Mouse (Mus musculus) kidney, embryonic 14.5 days (tissue): ENCODE measurements around the gene Kiss1. TPM values are rescaled to one million over a fixed set of nuclear protein-coding genes. Genes with fewer than 3 reads are reported as not detected.

Source experiments
- ATAC-seq: fragments of 200-750 bp; cut with Nextera tagmentation; 2 replicates; pipeline ENCODE4 v1.8.0; 2017; ENCODE audit warnings: moderate number of reproducible peaks, mild to moderate bottlenecking, moderate TSS enrichment, moderate library complexity; ENCODE audit not compliant: low FRiP score, low TSS enrichment
- H3K27ac ChIP-seq: fragments of 300-500 bp; sonication (generic); 2 replicates; pipeline ENCODE4 v1.5.1; 2014; ENCODE audit warnings: low read depth, mild to moderate bottlenecking, low read length, moderate library complexity, mixed read lengths
- H3K27me3 ChIP-seq: fragments of 300-500 bp; sonication (generic); 2 replicates; pipeline ENCODE4 v1.6.1; 2014; ENCODE audit warnings: mild to moderate bottlenecking, low read length; ENCODE audit not compliant: control insufficient read depth, insufficient read depth
- H3K36me3 ChIP-seq: fragments of 300-500 bp; sonication (generic); 2 replicates; pipeline ENCODE4 v1.6.1; 2014; ENCODE audit warnings: low read length, mixed read lengths; ENCODE audit not compliant: control insufficient read depth, insufficient read depth
- H3K4me1 ChIP-seq: fragments of 300-500 bp; sonication (generic); 2 replicates; pipeline ENCODE4 v1.6.1; 2014; ENCODE audit warnings: low read length, mixed read lengths; ENCODE audit not compliant: control insufficient read depth, insufficient read depth
- H3K4me2 ChIP-seq: fragments of 300-500 bp; sonication (generic); replicated peaks from 2 replicates; pipeline ENCODE4 v1.6.1; 2014; ENCODE audit warnings: low read depth, mild to moderate bottlenecking, low read length
- H3K4me3 ChIP-seq: fragments of 300-500 bp; sonication (generic); 2 replicates; pipeline ENCODE4 v1.5.1; 2014; ENCODE audit warnings: mild to moderate bottlenecking, low read length
- H3K9ac ChIP-seq: fragments of 300-500 bp; sonication (generic); 2 replicates; pipeline ENCODE4 v1.6.1; 2014; ENCODE audit warnings: low read depth, mild to moderate bottlenecking, low read length, moderate library complexity
- H3K9me3 ChIP-seq: fragments of 300-500 bp; sonication (generic); 2 replicates; pipeline ENCODE4 v1.6.1; 2016; ENCODE audit warnings: low read length; ENCODE audit not compliant: control insufficient read depth
- WGBS: fragments of 180-500 bp; shearing (Covaris S2); extraction: QIAGEN DNeasy Blood & Tissue Kit; methylation state at CpG from one replicate; pipeline ENCODE4 v1.1.7; 2014; 5-methylcytosine and 5-hydroxymethylcytosine counted together
- polyA plus RNA-seq: library from polyadenylated mRNA; unstranded; fragments of >200 nt; fragmentation: Nextera tagmentation; extraction: Ambion mirVana; gene quantifications from 2 replicates; pipeline ENCODE4 v1.2.1, GENCODE M21; 2014

The Kiss1 gene
- polyA plus RNA-seq, 1 experiment from 2014 or later, result not detected

DNA sequence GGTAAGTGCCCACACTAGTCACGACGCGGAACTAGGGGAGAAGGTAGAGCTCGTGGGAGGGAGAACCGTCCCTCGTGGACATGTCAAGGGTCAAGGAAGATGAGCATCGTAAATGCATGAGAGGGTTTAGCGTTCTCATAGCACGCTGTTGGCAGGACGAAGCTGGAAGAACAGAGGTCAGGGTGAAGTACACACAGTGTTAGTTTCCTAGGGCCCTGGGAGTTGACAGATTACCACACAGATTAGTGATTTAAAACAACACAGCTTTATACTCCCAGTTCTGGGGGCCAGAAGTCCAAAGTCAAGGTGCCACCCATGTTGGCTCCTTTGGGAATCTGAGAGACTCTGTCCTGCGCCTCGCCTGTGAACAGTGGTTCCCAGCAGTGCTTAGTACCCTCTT, 33.8 kb upstream of the Kiss1 start:
- no peak overlapping the region for H3K4me3 ChIP-seq
- H3K9ac ChIP-seq, result no peak overlapping the region
- WGBS, result 72% methylated on average over 12 of the region's 12 CpGs
- no peaks in the 10 kb centered on the region for H3K36me3 ChIP-seq
- H3K9me3 ChIP-seq, result no peaks in the 10 kb centered on the region
- H3K4me2 ChIP-seq, result no peak overlapping the region
- H3K27me3 ChIP-seq, result no peaks in the 10 kb centered on the region
- no peaks in the 10 kb centered on the region for H3K4me1 ChIP-seq
- H3K27ac ChIP-seq, result no peak overlapping the region
- ATAC-seq, result no peak

DNA sequence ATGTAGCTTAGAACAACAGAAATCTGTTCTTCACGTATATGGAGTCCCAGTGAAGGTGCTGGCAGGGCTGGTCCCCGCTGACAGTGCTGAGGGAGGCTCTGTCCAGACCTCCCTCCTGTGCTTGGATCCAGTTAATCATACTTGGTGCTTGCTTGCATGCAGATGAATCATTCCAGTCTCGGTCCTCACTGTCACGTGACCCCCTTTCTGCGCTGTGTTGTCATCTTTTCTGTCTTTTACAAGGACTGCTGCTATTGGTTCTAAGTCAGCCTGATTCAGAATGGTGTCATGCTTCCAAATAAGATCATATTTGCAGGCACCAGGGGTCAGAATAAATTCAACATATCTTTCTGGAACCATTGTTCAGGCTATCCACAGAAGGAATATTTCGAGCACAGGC, 29.8 kb upstream of the Kiss1 start:
- Histone ChIP-seq H3K36me3 (no peaks in the 10 kb centered on the region), H3K27ac (no peak overlapping the region), H3K4me3 (no peak overlapping the region), H3K4me2 (no peak overlapping the region), H3K27me3 (no peaks in the 10 kb centered on the region), H3K9me3 (no peaks in the 10 kb centered on the region), H3K9ac (no peak overlapping the region), H3K4me1 (no peaks in the 10 kb centered on the region)
- ATAC-seq, result no peak
- WGBS, result 84% methylated on average over 6 of the region's 6 CpGs

DNA sequence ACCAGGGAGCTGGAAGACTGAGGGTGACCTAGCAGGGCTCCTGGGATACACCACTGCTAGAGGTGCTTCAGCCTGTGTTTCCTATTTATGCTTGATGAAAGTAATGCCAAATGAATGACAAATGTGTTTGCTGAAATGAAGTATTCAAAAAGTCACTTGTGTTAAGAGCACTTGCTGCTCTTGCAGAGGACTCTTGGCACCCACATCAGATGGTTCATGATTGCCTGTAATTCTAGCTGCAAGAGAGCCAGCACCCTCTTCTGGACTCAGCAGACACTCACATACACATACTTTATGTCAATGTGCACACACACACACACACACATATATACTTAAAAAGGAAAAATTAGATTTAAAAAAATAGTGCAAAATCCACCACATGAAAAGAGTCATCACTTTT, 29.1 kb upstream of the Kiss1 start:
- H3K4me1 ChIP-seq, result no peaks in the 10 kb centered on the region
- no peak overlapping the region for H3K9ac ChIP-seq
- H3K4me2 ChIP-seq, result no peak overlapping the region
- ATAC-seq, result no peak
- no peaks in the 10 kb centered on the region for H3K36me3 ChIP-seq
- H3K27ac ChIP-seq, result no peak overlapping the region
- H3K4me3 ChIP-seq, result no peak overlapping the region
- H3K9me3 ChIP-seq, result no peaks in the 10 kb centered on the region
- H3K27me3 ChIP-seq, result no peaks in the 10 kb centered on the region

DNA sequence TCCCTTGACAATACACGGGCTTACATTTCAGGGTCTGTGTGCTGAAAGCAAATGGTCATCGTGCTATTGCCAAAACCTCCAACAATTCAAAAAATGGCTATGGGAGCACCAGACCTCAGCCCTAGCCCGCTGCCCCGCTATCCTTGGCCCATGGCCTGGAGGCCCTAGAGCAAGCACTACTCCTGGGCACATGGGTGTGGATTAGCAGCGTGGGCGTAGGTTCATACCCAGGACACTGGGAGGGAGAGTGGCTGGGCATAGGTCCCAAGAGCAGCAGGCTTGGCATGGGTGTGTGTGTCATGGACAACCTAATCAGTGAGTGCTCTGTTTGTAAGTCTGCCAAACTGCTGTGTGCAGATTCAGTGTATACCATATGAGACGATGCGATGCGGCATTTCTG, 25.3 kb upstream of the Kiss1 start:
- WGBS, result 90% methylated on average over 9 of the region's 9 CpGs
- no peak for ATAC-seq

DNA sequence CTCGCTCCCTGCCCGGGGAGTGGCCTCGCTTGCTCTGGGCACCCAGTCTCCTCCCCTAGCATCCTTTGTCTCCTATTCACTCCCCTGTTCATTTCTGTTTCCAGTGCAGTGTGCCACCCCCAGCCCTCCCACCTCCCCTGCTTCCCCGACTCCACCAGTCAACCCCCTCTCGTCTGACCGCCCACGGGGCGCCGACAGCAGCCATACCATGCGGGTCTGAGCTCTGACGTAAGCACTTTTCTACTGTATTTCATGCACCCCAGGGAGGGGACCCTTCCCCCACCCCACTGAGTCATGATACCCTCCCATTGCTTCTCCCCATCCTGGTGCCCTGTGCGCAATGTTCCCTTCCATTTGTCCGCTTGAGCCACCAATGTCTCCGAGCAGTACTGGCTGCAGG, 22.9 kb upstream of the Kiss1 start:
- H3K9me3 ChIP-seq, result no peaks in the 10 kb centered on the region
- H3K4me3 ChIP-seq, result peak overlapping the region; percentile 11; the same call in 1 of the 2 replicates
- H3K4me2 ChIP-seq, result peak overlapping the region; percentile 24; the same call in 1 of the 2 replicates
- H3K27ac ChIP-seq, result no peak overlapping the region
- no peaks in the 10 kb centered on the region for H3K36me3 ChIP-seq
- peaks cover 3% of the 10 kb centered on the region for H3K27me3 ChIP-seq
- H3K9ac ChIP-seq, result no peak overlapping the region
- peak; percentile 45; the same call in 1 of the 2 replicates for ATAC-seq
- 0 out of 2 replicates have a peak, but pooled peaks cover 11% of the 10 kb centered on the region for H3K4me1 ChIP-seq
- 25% methylated on average over 14 of the region's 14 CpGs for WGBS

More for the DNA sequence above, 25.3 kb upstream of the Kiss1 start:
- Histone ChIP-seq H3K4me2 (no peak overlapping the region), H3K9me3 (no peaks in the 10 kb centered on the region), H3K4me1 (0 out of 2 replicates have a peak, but pooled peaks cover 8% of the 10 kb centered on the region), H3K27ac (no peak overlapping the region), H3K4me3 (no peak overlapping the region), H3K27me3 (peaks cover 3% of the 10 kb centered on the region), H3K36me3 (no peaks in the 10 kb centered on the region), H3K9ac (no peak overlapping the region)

DNA sequence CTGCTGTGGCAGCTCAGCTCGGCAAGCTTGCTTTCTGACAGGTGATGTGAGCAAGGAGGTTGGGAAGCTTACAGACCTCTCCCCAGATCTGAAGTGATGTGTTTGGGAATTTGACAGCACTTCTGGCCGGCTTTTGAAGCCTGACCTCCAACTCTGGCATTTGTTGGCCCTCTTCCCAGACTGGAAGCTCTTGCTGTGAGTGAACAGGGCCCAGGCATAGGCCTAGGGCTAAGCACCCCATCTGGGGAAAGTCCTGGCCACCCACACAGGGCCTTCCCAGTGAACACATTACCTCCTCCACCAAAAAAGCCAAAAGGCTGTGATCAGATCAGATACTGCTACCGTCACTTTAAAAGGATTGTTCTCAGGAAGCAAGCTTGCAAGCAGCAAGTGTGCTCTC, 19.1 kb upstream of the Kiss1 start:
- no peak overlapping the region for H3K27ac ChIP-seq
- 38% methylated on average over 3 of the region's 3 CpGs for WGBS
- H3K9me3 ChIP-seq, result no peaks in the 10 kb centered on the region
- no peak overlapping the region for H3K4me3 ChIP-seq
- no peak for ATAC-seq
- H3K27me3 ChIP-seq, result peaks cover 3% of the 10 kb centered on the region
- no peaks in the 10 kb centered on the region for H3K36me3 ChIP-seq
- 0 out of 2 replicates have a peak, but pooled peaks cover 11% of the 10 kb centered on the region for H3K4me1 ChIP-seq
- H3K9ac ChIP-seq, result no peak overlapping the region
- no peak overlapping the region for H3K4me2 ChIP-seq

DNA sequence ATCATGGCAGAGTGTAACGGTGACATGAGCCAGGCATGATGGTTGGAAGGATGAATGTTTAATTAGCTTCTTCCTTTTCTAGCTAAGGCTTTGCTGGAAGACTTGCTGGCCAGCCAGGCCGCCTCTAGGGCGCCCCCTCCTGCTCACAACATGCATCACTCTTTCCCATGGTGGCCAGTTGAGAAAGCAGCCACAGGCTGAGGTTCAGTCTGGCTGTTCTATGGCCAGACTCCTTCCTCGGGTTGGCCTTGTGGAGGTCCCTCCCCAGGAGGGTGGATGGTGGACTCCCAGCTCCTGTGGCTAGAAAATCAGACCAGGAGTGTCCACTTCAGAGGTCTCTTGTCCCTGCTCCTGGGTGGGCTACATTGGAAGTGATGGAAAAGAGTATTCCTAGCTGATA, 14.8 kb upstream of the Kiss1 start:
- H3K9me3 ChIP-seq, result no peaks in the 10 kb centered on the region
- H3K9ac ChIP-seq, result no peak overlapping the region
- H3K4me1 ChIP-seq, result peaks cover 3% of the 10 kb centered on the region; the same call in 1 of the 2 replicates
- no peak; the same call in 1 of the 2 replicates for ATAC-seq
- no peaks in the 10 kb centered on the region for H3K36me3 ChIP-seq
- H3K27ac ChIP-seq, result no peak overlapping the region
- H3K4me2 ChIP-seq, result no peak overlapping the region
- no peaks in the 10 kb centered on the region for H3K27me3 ChIP-seq
- no peak overlapping the region for H3K4me3 ChIP-seq
- WGBS, result 12% methylated on average over 4 of the region's 4 CpGs

DNA sequence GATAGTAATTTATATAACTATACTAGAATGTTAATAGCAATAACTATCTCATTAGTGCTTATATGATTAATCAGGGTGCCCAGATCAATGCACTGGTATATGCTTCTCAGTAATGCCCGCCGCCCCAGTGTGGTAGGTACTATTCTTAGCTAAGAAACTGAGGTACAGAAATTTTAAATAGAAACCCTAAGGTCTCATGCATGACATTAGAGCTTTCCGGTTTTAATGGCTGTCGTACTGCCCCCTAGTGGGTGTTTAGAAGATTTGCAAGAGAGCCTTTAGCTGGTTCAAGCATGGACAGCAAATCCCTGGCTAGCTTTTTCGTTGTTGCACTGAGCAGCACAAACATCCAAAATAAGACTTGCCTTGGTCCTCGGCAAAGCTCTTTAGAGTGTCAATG, 14.4 kb upstream of the Kiss1 start:
- 14% methylated on average over 6 of the region's 6 CpGs for WGBS

DNA sequence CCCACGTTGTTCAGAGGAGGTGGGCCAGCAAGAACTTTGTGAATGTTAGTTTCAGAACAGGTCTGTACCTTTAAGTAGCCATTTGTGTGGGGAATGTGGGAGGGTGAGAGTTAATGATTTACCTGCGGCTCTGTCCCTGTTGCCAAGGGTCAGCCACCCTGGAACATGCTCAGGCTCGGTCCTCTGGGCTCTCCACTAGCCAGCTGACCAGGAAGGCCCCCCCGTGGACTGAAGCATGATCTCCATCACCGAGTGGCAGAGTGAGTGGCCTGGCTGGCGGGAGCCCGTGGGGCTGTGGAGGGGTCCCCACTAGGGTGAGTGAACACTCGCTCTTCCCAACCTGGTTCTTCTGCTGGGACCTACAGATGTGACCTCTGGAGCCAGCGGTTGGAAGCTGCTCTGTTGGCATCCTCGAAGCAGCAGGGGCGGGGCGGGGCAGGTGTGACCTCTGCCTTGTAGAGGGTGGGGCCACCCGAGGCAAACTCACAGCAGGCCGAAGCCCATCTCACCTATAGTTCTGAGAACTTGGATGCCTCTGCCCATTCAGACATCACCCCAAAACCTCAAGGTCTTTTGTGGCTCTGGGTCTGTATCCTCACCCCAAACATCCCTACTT, 11.9 kb upstream of the Kiss1 start, which contains the start of gene Golt1a:
Gene Golt1a, plus strand, starts transcription at position 149 of the 616 bp plus-strand sequence.
- H3K4me3 ChIP-seq, result peak within 1 kb of the TSS; percentile 25
- peak within 1 kb of the TSS; percentile 30; the same call in 1 of the 2 replicates for H3K27ac ChIP-seq
- 37% methylated on average over 13 of the region's 14 CpGs for WGBS
- peak within 1 kb of the TSS; percentile 25 for H3K4me2 ChIP-seq
- H3K4me1 ChIP-seq, result peaks cover 8% of the 10 kb centered on the region
- H3K9me3 ChIP-seq, result no peaks in the 10 kb centered on the region
- H3K36me3 ChIP-seq, result no peaks in the 10 kb centered on the region
- H3K9ac ChIP-seq, result peak within 1 kb of the TSS; percentile 34; the same call in 1 of the 2 replicates
- 0 out of 2 replicates have a peak, but pooled peaks have one; percentile 46 for ATAC-seq
- no peaks in the 10 kb centered on the region for H3K27me3 ChIP-seq

More for the DNA sequence above, 14.4 kb upstream of the Kiss1 start:
- Histone ChIP-seq H3K9me3 (no peaks in the 10 kb centered on the region), H3K36me3 (no peaks in the 10 kb centered on the region), H3K27me3 (no peaks in the 10 kb centered on the region), H3K4me2 (no peak overlapping the region), H3K27ac (no peak overlapping the region), H3K4me3 (no peak overlapping the region), H3K4me1 (peaks cover 8% of the 10 kb centered on the region), H3K9ac (no peak overlapping the region)
- no peak for ATAC-seq
